Mouse (Mus musculus) embryonic fibroblast, embryonic 13.5 days (primary cell): ENCODE results near the gene Jhy.

Source experiments
- CTCF ChIP-seq: IDR thresholded peaks from 2 replicates; pipeline ENCODE4 v1.5.1; 2011; ENCODE audit warnings: mild to moderate bottlenecking, control low read depth, low read length, moderate library complexity, borderline replicate concordance; ENCODE audit not compliant: insufficient read depth
- POLR2A ChIP-seq: IDR thresholded peaks from 2 replicates; pipeline ENCODE4 v1.6.1; 2011; ENCODE audit warnings: low read depth, mild to moderate bottlenecking, control low read depth, low read length, moderate library complexity

DNA sequence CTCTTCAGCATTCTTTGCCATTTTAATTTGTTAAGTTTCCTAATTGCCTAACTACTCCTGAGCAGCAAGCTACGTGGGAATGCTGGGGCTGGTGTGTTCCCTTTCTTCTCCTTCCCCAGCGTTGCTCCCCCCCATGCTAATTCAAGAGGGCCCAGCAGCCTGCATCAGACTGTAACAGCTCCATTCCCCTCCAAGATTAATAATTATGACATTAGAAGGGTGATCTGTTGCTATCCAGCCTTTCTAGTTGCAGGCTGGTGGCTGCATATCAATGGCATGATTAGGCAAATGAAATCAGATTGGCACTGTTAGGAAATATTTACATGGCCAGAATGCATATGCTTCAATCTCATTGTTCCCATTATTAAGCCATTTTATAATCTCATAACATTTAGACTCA is 112.4 kb downstream of the Jhy start:
- TF ChIP-seq CTCF (no peak), POLR2A (no peak)
